Mouse (Mus musculus) Patski (cell line): Measurements from ENCODE around the gene Rbbp8nl. TPM values are rescaled to one million over a fixed set of nuclear protein-coding genes. Genes with fewer than 3 reads are reported as not detected.

ENCODE experiments used
- ATAC-seq: fragments of 100-300 bp; one replicate; pipeline ENCODE4 v1.8.0; 2021
- CTCF ChIA-PET: fragments of 350-600 bp; sonication (Branson Sonifier 250); formaldehyde crosslinking; loops from one replicate; lab custom pipeline; 2022; ENCODE audit warnings: inconsistent platforms; lab: Charles Lee
- POLR2A ChIA-PET: fragments of 350-600 bp; sonication (Branson Sonifier 250); formaldehyde crosslinking; loops from one replicate; lab custom pipeline; 2022; ENCODE audit warnings: antibody characterized with exemption, inconsistent platforms; lab: Charles Lee
- DNase-seq: peaks from one replicate; pipeline ENCODE4 v3.0.0-alpha.2; 2011; ENCODE audit warnings: low read depth, low spot score
- H3K27me3 ChIP-seq: fragments of 371-371 bp; one replicate; pipeline ENCODE4 v1.5.1; 2021
- CTCF ChIP-seq: fragments of 100-300 bp; IDR thresholded peaks from one replicate; pipeline ENCODE4 v1.5.1; 2021
- in situ Hi-C: fragments of 300-500 bp; cut with MboI; formaldehyde crosslinking; loops from 3 replicates; pipeline ENCODE4 v1.11.1; 2018; ENCODE audit warnings: low pct_unique_long_range_greater_than_20kb, mixed read lengths
- polyA plus RNA-seq: library from polyadenylated mRNA; unstranded; gene quantifications from one replicate; pipeline ENCODE4 v1.2.3, GENCODE M21; 2021

Gene Rbbp8nl
- polyA plus RNA-seq, 1 experiment from 2014 or later: not detected

- in situ Hi-C loops: no loop called here
Measured at GRCm38 (mm10) chr2:180234353-180234752, 55.3 kb downstream of the Rbbp8nl start.

GRCm38 (mm10) chr2:180233101-180233904 lies 56.4 kb downstream of the Rbbp8nl start:
- no peaks in the 10 kb centered on the region for H3K27me3 ChIP-seq
- in situ Hi-C loops: no loop called here
- CTCF ChIA-PET: interaction anchor here (1.6 to 3.0 kb wide), 2 partner anchors 16 to 28 kb away, joined by 5 to 10 read pairs; no protein-coding TSS in a partner anchor
- peak; percentile 41 for DNase-seq
- TF ChIP-seq CTCF: no peak
- POLR2A ChIA-PET: interaction anchor here (0.6 to 3.1 kb wide), 3 partner anchors 9 to 256 kb away, joined by 4 to 14 read pairs (median 4); partner anchors contain the start of gene Lama5
- ATAC-seq: no peak

More at GRCm38 (mm10) chr2:180234353-180234752, 55.3 kb downstream of the Rbbp8nl start:
- H3K27me3 ChIP-seq: no peaks in the 10 kb centered on the region
- no peak for TF ChIP-seq CTCF
- ChIA-PET POLR2A (interaction anchor here (3.1 kb wide), 1 partner anchor 10 kb away, joined by 14 read pairs; the partner anchor contains the start of gene Lama5), CTCF (interaction anchor here (1.6 to 3.9 kb wide), 3 partner anchors 17 to 29 kb away, joined by 5 to 18 read pairs (median 10); no protein-coding TSS in a partner anchor)
- DNase-seq: no peak
- no peak for ATAC-seq

- TF ChIP-seq CTCF: no peak
- POLR2A ChIA-PET: interaction anchor here (1.2 kb wide), 1 partner anchor 26 kb away, joined by 3 read pairs; no protein-coding TSS in a partner anchor
- DNase-seq: no peak
- peak; percentile 18 for ATAC-seq
- CTCF ChIA-PET: interaction anchor here (0.8 to 3.4 kb wide), 4 partner anchors 13 to 55 kb away, joined by 3 to 11 read pairs (median 5); no protein-coding TSS in a partner anchor
- H3K27me3 ChIP-seq: no peaks in the 10 kb centered on the region
- in situ Hi-C loops: no loop called here
Measured at GRCm38 (mm10) chr2:180230482-180230881, 59.2 kb downstream of the Rbbp8nl start.

DNA sequence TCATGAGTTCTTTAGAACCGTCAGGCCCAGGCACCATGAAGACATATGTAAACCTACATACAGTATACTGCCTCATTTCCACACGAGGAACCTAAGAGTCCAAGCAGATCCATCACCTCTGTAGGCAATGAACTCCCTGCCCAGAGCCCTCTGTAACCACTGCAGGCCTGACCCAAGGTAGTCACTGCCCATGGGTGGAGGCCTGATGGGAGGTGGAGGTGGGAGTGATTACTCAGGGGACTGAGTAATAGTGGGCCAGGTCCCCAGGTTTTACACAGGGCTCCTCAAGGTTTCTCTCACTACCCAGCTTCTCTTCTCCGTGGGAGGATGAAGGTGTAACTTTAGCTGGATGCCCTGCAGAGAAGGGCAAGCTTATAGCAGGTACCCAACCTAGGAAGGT lies 60.5 kb downstream of the Rbbp8nl start:
- TF ChIP-seq CTCF: no peak
- in situ Hi-C loops: no loop called here
- ATAC-seq: no peak
- H3K27me3 ChIP-seq: no peaks in the 10 kb centered on the region
- DNase-seq: no peak
- ChIA-PET CTCF (interaction anchor here (1.2 to 3.4 kb wide), 7 partner anchors 11 to 56 kb away, joined by 3 to 11 read pairs (median 6); no protein-coding TSS in a partner anchor), POLR2A (interaction anchor here (0.5 kb wide), 1 partner anchor 24 kb away, joined by 4 read pairs; no protein-coding TSS in a partner anchor)

DNA sequence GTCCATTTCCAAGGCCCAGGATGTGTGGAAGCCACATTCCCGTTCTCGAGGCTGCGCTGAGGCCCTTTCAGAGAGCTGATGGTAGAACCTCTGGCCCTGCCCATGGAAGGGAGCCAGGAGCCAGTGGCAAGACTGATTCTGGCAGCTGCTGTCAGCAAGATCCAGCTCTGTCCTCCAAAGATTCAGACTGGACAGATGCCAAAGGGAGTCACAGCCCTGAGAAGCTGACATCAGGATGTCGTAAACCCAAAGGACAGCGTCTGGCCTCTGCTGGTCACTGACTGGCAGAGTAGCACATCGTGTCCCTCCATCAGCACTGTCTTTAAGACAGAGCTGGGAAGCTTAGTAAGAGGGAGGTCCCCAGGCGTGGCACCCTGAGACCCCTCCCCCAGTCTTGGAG lies 61.1 kb downstream of the Rbbp8nl start:
- no peak for TF ChIP-seq CTCF
- CTCF ChIA-PET: interaction anchor here (1.1 to 3.4 kb wide), 8 partner anchors 11 to 56 kb away, joined by 3 to 11 read pairs (median 6); no protein-coding TSS in a partner anchor
- POLR2A ChIA-PET: interaction anchor here (2.3 kb wide), 1 partner anchor 13 kb away, joined by 8 read pairs; no protein-coding TSS in a partner anchor
- no peak for DNase-seq
- in situ Hi-C loops: no loop called here
- no peaks in the 10 kb centered on the region for H3K27me3 ChIP-seq
- ATAC-seq: no peak

- POLR2A ChIA-PET: interaction anchor here (0.7 to 2.3 kb wide), 2 partner anchors 13 to 19 kb away, joined by 4 to 8 read pairs; no protein-coding TSS in a partner anchor
- ATAC-seq: no peak
- H3K27me3 ChIP-seq: no peaks in the 10 kb centered on the region
- no peak for TF ChIP-seq CTCF
- CTCF ChIA-PET: interaction anchor here (1.0 to 3.4 kb wide), 10 partner anchors 10 to 58 kb away, joined by 3 to 11 read pairs (median 7); no protein-coding TSS in a partner anchor
- in situ Hi-C loops: no loop called here
- no peak for DNase-seq
Measured at GRCm38 (mm10) chr2:180228060-180228458, 61.6 kb downstream of the Rbbp8nl start.

Other genes starting within 250 kb of the Rbbp8nl start
- gene Psma7, start 247.4 kb downstream of the Rbbp8nl start, polyA plus RNA-seq: 316 TPM
- 8.1 TPM for gene Ss18l1, start 247.4 kb downstream of the Rbbp8nl start, polyA plus RNA-seq
- 22.4 TPM for gene Mtg2, start 219.3 kb downstream of the Rbbp8nl start, polyA plus RNA-seq
- gene Hrh3, start 185.4 kb downstream of the Rbbp8nl start, polyA plus RNA-seq: 0.08 TPM
- gene Osbpl2, start 170.6 kb downstream of the Rbbp8nl start, polyA plus RNA-seq: 41.0 TPM
- 163 TPM for gene Adrm1, start 118.4 kb downstream of the Rbbp8nl start, polyA plus RNA-seq
- gene Lama5, start 64.0 kb downstream of the Rbbp8nl start, polyA plus RNA-seq: 221 TPM
- 1,364 TPM for gene Rps21, start 32.5 kb downstream of the Rbbp8nl start, polyA plus RNA-seq
- 12.7 TPM for gene Cables2, start 16.4 kb downstream of the Rbbp8nl start, polyA plus RNA-seq
- gene Gata5, start 44.8 kb upstream of the Rbbp8nl start, polyA plus RNA-seq: not detected
- 89.8 TPM for gene Slco4a1, start 166.4 kb upstream of the Rbbp8nl start, polyA plus RNA-seq
- gene Ntsr1, start 210.1 kb upstream of the Rbbp8nl start, polyA plus RNA-seq: not detected